In the genomic region with DNA sequence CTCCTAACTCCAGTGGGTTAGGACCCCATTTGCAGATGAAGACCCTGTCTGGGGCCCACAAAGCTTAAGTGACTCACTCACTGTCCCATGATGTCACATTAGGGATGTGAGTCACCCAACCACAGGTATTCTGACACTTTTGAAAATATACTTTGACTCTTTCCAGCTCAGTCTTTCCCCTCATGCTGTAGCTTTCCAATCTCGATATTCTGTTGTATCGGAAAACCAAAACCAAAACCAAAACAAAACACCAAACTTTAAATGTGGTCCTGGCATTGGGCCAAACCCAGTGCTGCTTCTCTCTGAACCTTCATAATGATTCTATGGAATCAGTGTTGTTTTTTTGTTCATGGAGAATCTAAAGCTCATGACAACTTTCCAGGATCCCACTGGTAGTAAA, we compare ENCODE assay signal across 26 mouse cellular contexts.
DNase-seq lines count a peak whose midpoint lies in the region; TF ChIP-seq lines count a peak whose summit lies in the region.
"Had no signal": no experiment of that assay in that cellular context is flagged by ENCODE, and none has a peak within 500 bp of the region (broad histone marks: within the 10 kb centered on the region; RNA-seq: fewer than 3 reads in every experiment).

No protein-coding gene starts in this region.

- TF ChIP-seq CTCF in spleen, adult 2 months (IDR thresholded peaks at IDR 0.05; ENCODE audit: extremely low read depth, insufficient read depth, insufficient read length, insufficient replicate concordance), result no peak
- TF ChIP-seq CTCF in MEL (IDR thresholded peaks at IDR 0.05 in 2 of 3, conservative IDR thresholded peaks at IDR 0.05 in 1 of 3; ENCODE audit: control insufficient read depth in 1 of 3, insufficient read depth in 1 of 3, low read depth in 2 of 3, low read length in 3 of 3, poor library complexity in 1 of 3, severe bottlenecking in 1 of 3), result no peak

- TF ChIP-seq EP300 in MEL (IDR thresholded peaks at IDR 0.05; ENCODE audit: low read depth in 1 of 2, low read length in 2 of 2), result no peak

- no peak overlapping the region for H3K9ac ChIP-seq in MEL (ENCODE audit: control insufficient read depth, low read depth, low read length, poor library complexity, severe bottlenecking)
- H3K9ac ChIP-seq: forebrain, embryonic 13.5 days; heart, embryonic 13.5 days; hindbrain, embryonic 14.5 days had no signal

- 50% methylated on average over 2 of the region's 2 CpGs for WGBS in spleen, adult 2 months

- H3K4me3 ChIP-seq in spleen, adult 2 months (ENCODE audit: extremely low read depth, insufficient read depth, insufficient read length), result no peak overlapping the region
- H3K4me3 ChIP-seq in MEL (ENCODE audit: control insufficient read depth in 1 of 2, insufficient read depth in 1 of 2, low read depth in 2 of 2, low read length in 2 of 2), result no peak overlapping the region
- H3K4me3 ChIP-seq: forebrain, embryonic 10.5 days; forebrain, embryonic 13.5 days; heart, adult 2 months; heart, embryonic 10.5 days; heart, embryonic 13.5 days had no signal

- no peaks in the 10 kb centered on the region; the same call in 1 of the 2 replicates for H3K79me2 ChIP-seq in MEL (ENCODE audit: control insufficient read depth, insufficient read depth, low read length, poor library complexity)

- peak overlapping the region; percentile 34; the same call in 1 of the 2 replicates for H3K27ac ChIP-seq in spleen, adult 2 months (ENCODE audit: insufficient read depth, low read length)
- peak overlapping the region; percentile 65; the same call in 1 of the 2 replicates for H3K27ac ChIP-seq in MEL (ENCODE audit: control insufficient read depth, low read depth, low read length)
- H3K27ac ChIP-seq: forebrain, embryonic 10.5 days; forebrain, embryonic 13.5 days; heart, adult 2 months; heart, embryonic 10.5 days; heart, embryonic 13.5 days; hindbrain, embryonic 14.5 days; hindbrain, postnatal 0 days had no signal

- H3K27me3 ChIP-seq in spleen, adult 2 months (ENCODE audit: control insufficient read depth, insufficient read depth, low read length), result no peaks in the 10 kb centered on the region
- no peaks in the 10 kb centered on the region for H3K27me3 ChIP-seq in MEL (ENCODE audit: control insufficient read depth in 1 of 2, insufficient read depth in 2 of 2, low read length in 2 of 2)
- no peaks in the 10 kb centered on the region for H3K27me3 ChIP-seq in splenic B cell, adult 2 months (ENCODE audit: control insufficient read depth, insufficient read depth, low read length, poor library complexity, severe bottlenecking)
- H3K27me3 ChIP-seq: forebrain, embryonic 13.5 days; Patski had no signal

- H3K36me3 ChIP-seq in spleen, adult 2 months (ENCODE audit: control insufficient read depth, insufficient read depth, low read length), result no peaks in the 10 kb centered on the region
- peaks cover 0 to 48% of the 10 kb centered on the region in 2 experiments; a peak in 2 of 4 replicates for H3K36me3 ChIP-seq in MEL (ENCODE audit: control insufficient read depth in 1 of 2, insufficient read depth in 2 of 2, low read length in 2 of 2)
- no peaks in the 10 kb centered on the region for H3K36me3 ChIP-seq in splenic B cell, adult 2 months (ENCODE audit: control insufficient read depth, insufficient read depth, low read length, poor library complexity, severe bottlenecking)
- H3K36me3 ChIP-seq: G1E; heart, embryonic 13.5 days had no signal

- no peak for TF ChIP-seq RAD21 in MEL (IDR thresholded peaks at IDR 0.05; ENCODE audit: low read depth, low read length)

- H3K9me3 ChIP-seq in MEL (replicated peaks; ENCODE audit: insufficient read depth, low read length), result no peaks in the 10 kb centered on the region
- H3K9me3 ChIP-seq: forebrain, embryonic 10.5 days; forebrain, embryonic 13.5 days; heart, embryonic 10.5 days; heart, embryonic 13.5 days had no signal

- H3K4me1 ChIP-seq in spleen, adult 2 months (ENCODE audit: control insufficient read depth, insufficient read depth, insufficient read length), result peaks cover 5% of the 10 kb centered on the region; the same call in 1 of the 2 replicates
- H3K4me1 ChIP-seq in MEL (ENCODE audit: control insufficient read depth in 1 of 2, insufficient read depth in 2 of 2, low read length in 2 of 2), result peaks cover 30 to 74% of the 10 kb centered on the region in 2 experiments
- H3K4me1 ChIP-seq: forebrain, embryonic 10.5 days; heart, embryonic 13.5 days had no signal

- no peak for TF ChIP-seq POLR2A in spleen, adult 2 months (IDR thresholded peaks at IDR 0.05; ENCODE audit: low read depth, low read length)
- no peak for TF ChIP-seq POLR2A in MEL (IDR thresholded peaks at IDR 0.05; ENCODE audit: control insufficient read depth in 1 of 2, insufficient read depth in 1 of 2, low read depth in 1 of 2, low read length in 2 of 2, poor library complexity in 1 of 2)

- peak in 1 of 2 experiments; percentile 22 for DNase-seq in spleen, adult 2 months (ENCODE audit: low read depth in 1 of 2, low spot score in 2 of 2)
- DNase-seq in spleen, postnatal 10 days (ENCODE audit: low spot score in 2 of 2), result no peak
- DNase-seq in 3T3-L1 (ENCODE audit: low read depth, low spot score), result peak; percentile 59
- DNase-seq in MEL (ENCODE audit: low read depth, low spot score), result no peak
- DNase-seq in splenic B cell, adult 2 months (ENCODE audit: low read depth, low spot score), result peak; percentile 50
- DNase-seq in adrenal gland, postnatal 25 days, result no peak
- DNase-seq in cerebellum, adult 8-10 months, result no peak
- DNase-seq: adrenal gland, postnatal 10 days; cerebellum, adult 11 months; cerebellum, adult 2 months; cerebellum, postnatal 10 days; cerebellum, postnatal 36 days; embryo, embryonic 11 days; gastrocnemius, postnatal 10 days; gastrocnemius, postnatal 36 days; heart, adult 2 months; heart, postnatal 14 days; heart, postnatal 4 days had no signal

TF ChIP-seq in MEL, 35 proteins besides CTCF, POLR2A, EP300 and RAD21:
- TF ChIP-seq USF1 (IDR thresholded peaks at IDR 0.05; ENCODE audit: low read depth, low read length), result no peak

Comparison
In these comparisons a context has a peak if more than half of its experiments do, and no peak if none do; other contexts are left out.
1. DNase-seq: peak in 3T3-L1 (single experiment) and splenic B cell, adult 2 months (single experiment); none in spleen, postnatal 10 days (0 of 2), MEL (single experiment), adrenal gland, postnatal 25 days (single experiment) and cerebellum, adult 8-10 months (single experiment).